Mouse (Mus musculus): ENCODE measurements around the gene Rangap1. TPM values are rescaled to one million over a fixed set of nuclear protein-coding genes. Genes with fewer than 3 reads are reported as not detected.
"Not testable (repeated sequence)": the region's sequence is repeated elsewhere in the genome, so short reads cannot be mapped to it uniquely, and the experiment has no call there.

The Rangap1 gene
- polyA plus RNA-seq, 1 experiment from 2014 or later, result 66.4 TPM

DNA sequence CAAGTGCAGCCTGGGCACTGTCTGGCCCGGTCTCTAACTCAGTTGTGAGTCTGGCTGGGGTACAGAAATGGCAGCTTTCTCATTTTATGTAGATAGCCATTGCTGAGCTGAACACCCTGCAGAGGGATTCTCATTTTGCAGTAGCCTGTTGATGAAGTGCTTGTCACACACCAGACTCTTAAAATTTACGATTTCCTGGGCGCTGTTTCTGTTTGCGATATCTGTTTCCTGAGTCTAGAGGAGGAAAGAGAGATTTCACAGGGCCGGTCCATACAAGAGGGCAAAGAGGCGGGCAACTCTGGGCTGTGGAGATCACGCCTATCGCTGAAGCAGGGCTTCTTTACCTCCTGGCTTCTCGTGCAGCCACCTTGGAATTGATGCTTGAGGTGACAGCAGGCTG is 20.3 kb upstream of the Rangap1 start:
- H3K4me2 ChIP-seq, result no peak overlapping the region
- 82% methylated on average over 9 of the region's 9 CpGs for WGBS
- ATAC-seq (replicated peaks; ENCODE audit: insufficient number of reproducible peaks, insufficient read depth, low FRiP score, low read depth), result no peak
- H3K27me3 ChIP-seq, result no peaks in the 10 kb centered on the region
- no peaks in the 10 kb centered on the region for H3K4me1 ChIP-seq (replicated peaks)
- peaks cover 20% of the 10 kb centered on the region for H3K36me3 ChIP-seq
- no peak overlapping the region for H3K9ac ChIP-seq
- no peaks in the 10 kb centered on the region for H3K9me3 ChIP-seq (replicated peaks)
- no peak overlapping the region for H3K4me3 ChIP-seq
- no peak overlapping the region for H3K27ac ChIP-seq

DNA sequence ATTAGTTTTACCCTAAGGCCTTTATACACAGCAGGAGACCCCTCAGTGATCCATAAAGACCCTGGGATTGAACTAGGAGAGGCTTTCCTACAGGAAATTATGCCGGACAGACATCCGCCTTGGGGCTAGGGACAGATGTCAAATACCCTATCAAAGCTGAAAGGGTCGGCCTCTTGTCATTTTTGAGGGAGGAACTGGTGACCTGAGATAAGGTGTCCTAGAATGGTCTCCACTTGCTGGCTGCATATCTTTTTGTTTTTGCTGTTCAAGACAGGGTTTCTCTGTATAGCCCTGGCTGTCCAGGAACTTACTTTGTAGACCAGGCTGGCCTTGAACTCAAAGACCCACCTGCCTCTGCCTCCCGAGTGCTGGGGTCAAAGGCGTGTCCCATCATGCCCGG is 19.2 kb upstream of the Rangap1 start:
- no peak overlapping the region for H3K4me2 ChIP-seq
- H3K27me3 ChIP-seq, result no peaks in the 10 kb centered on the region
- 82% methylated on average over 6 of the region's 6 CpGs for WGBS
- H3K9me3 ChIP-seq (replicated peaks), result no peaks in the 10 kb centered on the region
- H3K4me3 ChIP-seq, result no peak overlapping the region
- peaks cover 5% of the 10 kb centered on the region; the same call in 1 of the 2 replicates for H3K4me1 ChIP-seq (replicated peaks)
- ATAC-seq (replicated peaks; ENCODE audit: insufficient number of reproducible peaks, insufficient read depth, low FRiP score, low read depth), result no peak
- peaks cover 12% of the 10 kb centered on the region; the same call in 1 of the 2 replicates for H3K36me3 ChIP-seq
- H3K9ac ChIP-seq, result no peak overlapping the region
- no peak overlapping the region for H3K27ac ChIP-seq

DNA sequence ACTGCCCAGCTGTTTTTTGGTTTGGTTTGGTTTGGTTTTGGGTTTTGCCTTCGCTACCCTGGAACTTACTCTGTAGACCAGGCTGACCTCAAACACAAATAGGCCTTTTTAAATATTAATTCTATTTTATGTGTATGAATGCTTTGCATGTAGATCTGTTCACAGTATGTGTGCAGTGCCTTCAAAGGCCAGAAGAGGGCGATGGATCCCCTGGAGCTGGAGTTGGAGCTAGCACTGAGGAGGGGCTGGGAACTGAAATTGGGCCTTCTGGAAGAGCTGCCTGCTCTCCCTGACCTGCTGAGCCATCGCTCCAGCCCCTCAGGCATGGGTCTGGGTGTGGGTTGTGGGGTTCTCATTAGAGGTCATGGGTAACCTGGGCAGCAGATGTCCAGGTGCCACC is 16.6 kb upstream of the Rangap1 start:
- 0 out of 2 replicates have a peak, but pooled peaks cover 3% of the 10 kb centered on the region for H3K36me3 ChIP-seq
- peaks cover 8% of the 10 kb centered on the region for H3K4me1 ChIP-seq (replicated peaks)
- no peaks in the 10 kb centered on the region for H3K9me3 ChIP-seq (replicated peaks)
- H3K27ac ChIP-seq, result no peak overlapping the region
- H3K27me3 ChIP-seq, result no peaks in the 10 kb centered on the region
- ATAC-seq (replicated peaks; ENCODE audit: insufficient number of reproducible peaks, insufficient read depth, low FRiP score, low read depth), result no peak
- no peak overlapping the region for H3K4me2 ChIP-seq
- H3K4me3 ChIP-seq, result no peak overlapping the region
- H3K9ac ChIP-seq, result no peak overlapping the region
- 79% methylated on average over 3 of the region's 3 CpGs for WGBS

DNA sequence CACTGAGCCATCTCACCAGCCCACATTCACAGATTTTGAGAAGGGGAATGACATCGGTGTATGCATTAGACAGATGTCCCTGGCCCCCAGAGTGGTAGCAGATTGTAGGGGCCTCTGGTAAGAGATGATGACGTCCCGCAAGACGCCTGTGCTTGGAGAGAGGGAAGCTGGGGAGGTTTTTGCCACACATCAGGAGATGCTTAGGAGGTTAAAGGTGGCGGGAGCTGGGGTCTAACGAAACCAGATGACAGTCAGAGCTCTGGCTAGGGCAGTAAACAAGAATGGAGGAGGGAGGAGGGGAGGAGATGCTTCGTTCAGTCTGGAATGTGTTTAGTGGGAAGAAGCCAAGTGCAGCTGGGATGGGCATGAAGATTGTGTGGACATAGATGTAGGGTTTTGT is 16.1 kb upstream of the Rangap1 start:
- no peaks in the 10 kb centered on the region for H3K27me3 ChIP-seq
- H3K4me1 ChIP-seq (replicated peaks), result peaks cover 8% of the 10 kb centered on the region
- no peak overlapping the region for H3K4me3 ChIP-seq
- no peaks in the 10 kb centered on the region for H3K9me3 ChIP-seq (replicated peaks)
- 88% methylated on average over 7 of the region's 7 CpGs for WGBS
- ATAC-seq (replicated peaks; ENCODE audit: insufficient number of reproducible peaks, insufficient read depth, low FRiP score, low read depth), result no peak
- H3K27ac ChIP-seq, result no peak overlapping the region
- H3K9ac ChIP-seq, result no peak overlapping the region
- H3K4me2 ChIP-seq, result no peak overlapping the region
- H3K36me3 ChIP-seq, result 0 out of 2 replicates have a peak, but pooled peaks cover 3% of the 10 kb centered on the region

DNA sequence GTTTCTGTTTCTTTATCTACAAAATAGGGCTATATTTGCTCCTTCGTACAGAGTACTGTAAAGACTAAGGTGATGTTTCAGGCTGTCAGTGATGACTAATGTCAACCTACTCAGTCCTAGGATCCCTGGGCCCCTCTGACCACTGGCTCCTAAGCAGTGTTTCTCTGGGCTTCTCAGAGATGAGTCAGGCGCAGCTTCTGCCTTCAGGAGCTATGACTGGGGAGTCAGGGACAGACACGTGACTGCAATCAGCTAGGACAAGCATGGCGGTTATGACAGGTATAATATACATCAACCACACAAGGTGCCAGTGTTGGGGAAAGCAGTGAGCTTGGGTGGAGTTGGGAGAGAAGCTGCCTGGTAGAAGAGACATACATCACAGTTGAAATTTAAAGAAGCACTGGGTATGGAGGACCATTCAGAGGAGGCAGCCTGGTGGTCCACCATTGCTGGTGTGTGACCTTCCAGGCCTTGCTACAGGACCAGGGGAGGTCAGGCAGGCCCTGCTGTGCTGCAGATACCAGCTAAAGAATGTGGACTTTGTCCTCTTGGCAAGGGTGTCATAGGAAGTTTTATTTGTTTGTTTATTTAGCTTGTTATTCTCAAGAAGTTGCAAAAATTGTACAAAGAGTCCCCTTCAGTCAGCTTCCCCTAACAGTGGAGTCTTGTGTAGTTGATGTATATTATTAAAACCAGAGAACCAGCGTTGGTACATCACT is 15.2 kb upstream of the Rangap1 start:
- H3K27me3 ChIP-seq, result no peaks in the 10 kb centered on the region
- no peaks in the 10 kb centered on the region for H3K9me3 ChIP-seq (replicated peaks)
- H3K4me3 ChIP-seq, result no peak overlapping the region
- H3K4me2 ChIP-seq, result no peak overlapping the region
- H3K36me3 ChIP-seq, result 0 out of 2 replicates have a peak, but pooled peaks cover 5% of the 10 kb centered on the region
- no peak for ATAC-seq (replicated peaks; ENCODE audit: insufficient number of reproducible peaks, insufficient read depth, low FRiP score, low read depth)
- no peak overlapping the region for H3K27ac ChIP-seq
- peaks cover 8% of the 10 kb centered on the region for H3K4me1 ChIP-seq (replicated peaks)
- no peak overlapping the region for H3K9ac ChIP-seq
- WGBS, result 87% methylated on average over 5 of the region's 5 CpGs

DNA sequence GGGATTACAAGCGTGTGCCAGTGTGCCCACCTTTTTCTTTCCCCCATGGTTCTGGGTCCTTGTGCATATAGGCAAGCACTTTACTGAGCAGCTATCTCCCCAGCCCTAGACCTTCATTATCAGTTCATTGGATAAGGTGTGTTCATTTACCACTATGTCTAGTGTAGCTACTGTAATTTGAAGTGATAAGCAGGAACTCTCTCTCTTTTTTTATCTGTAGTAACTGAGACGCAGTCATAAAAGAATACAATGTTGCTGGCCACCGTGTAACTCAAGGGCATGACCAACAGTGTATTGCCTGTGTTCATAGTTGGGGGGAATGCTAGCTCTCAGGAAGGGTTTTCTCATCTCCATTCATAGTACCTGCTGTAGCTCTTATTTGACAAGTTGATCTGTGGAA is 14.2 kb upstream of the Rangap1 start:
- Histone ChIP-seq H3K9me3 (replicated peaks) (no peaks in the 10 kb centered on the region), H3K4me1 (replicated peaks) (peaks cover 8% of the 10 kb centered on the region), H3K36me3 (0 out of 2 replicates have a peak, but pooled peaks cover 9% of the 10 kb centered on the region), H3K4me2 (no peak overlapping the region), H3K4me3 (no peak overlapping the region), H3K9ac (no peak overlapping the region), H3K27ac (no peak overlapping the region), H3K27me3 (no peaks in the 10 kb centered on the region)
- ATAC-seq (replicated peaks; ENCODE audit: insufficient number of reproducible peaks, insufficient read depth, low FRiP score, low read depth), result no peak
- 68% methylated on average over 3 of the region's 3 CpGs for WGBS

DNA sequence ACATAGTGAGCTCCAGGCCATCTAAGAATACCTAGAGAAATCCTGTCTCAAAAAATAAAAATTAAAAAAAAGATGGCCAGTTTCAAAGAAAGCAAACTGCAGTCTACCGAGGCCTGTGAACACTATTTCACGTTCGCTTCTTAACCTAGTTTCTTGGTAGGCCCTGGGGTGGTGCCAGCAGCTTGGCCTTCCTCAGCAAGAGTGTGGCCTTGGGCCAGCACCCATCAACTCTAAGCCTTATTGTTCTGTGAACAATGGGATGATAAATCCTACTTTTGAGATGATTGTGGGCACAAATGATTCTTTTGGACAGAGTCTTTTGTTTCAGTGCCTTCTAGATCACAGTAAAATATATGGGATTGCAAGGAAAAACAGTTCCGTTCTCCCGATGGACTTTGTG is 13.4 kb upstream of the Rangap1 start:
- 88% methylated on average over 5 of the region's 5 CpGs for WGBS
- no peaks in the 10 kb centered on the region for H3K9me3 ChIP-seq (replicated peaks)
- H3K27me3 ChIP-seq, result no peaks in the 10 kb centered on the region
- peaks cover 8% of the 10 kb centered on the region for H3K4me1 ChIP-seq (replicated peaks)
- no peak overlapping the region for H3K4me3 ChIP-seq
- no peak overlapping the region for H3K27ac ChIP-seq
- H3K9ac ChIP-seq, result no peak overlapping the region
- ATAC-seq (replicated peaks; ENCODE audit: insufficient number of reproducible peaks, insufficient read depth, low FRiP score, low read depth), result no peak
- 0 out of 2 replicates have a peak, but pooled peaks cover 9% of the 10 kb centered on the region for H3K36me3 ChIP-seq
- H3K4me2 ChIP-seq, result no peak overlapping the region

DNA sequence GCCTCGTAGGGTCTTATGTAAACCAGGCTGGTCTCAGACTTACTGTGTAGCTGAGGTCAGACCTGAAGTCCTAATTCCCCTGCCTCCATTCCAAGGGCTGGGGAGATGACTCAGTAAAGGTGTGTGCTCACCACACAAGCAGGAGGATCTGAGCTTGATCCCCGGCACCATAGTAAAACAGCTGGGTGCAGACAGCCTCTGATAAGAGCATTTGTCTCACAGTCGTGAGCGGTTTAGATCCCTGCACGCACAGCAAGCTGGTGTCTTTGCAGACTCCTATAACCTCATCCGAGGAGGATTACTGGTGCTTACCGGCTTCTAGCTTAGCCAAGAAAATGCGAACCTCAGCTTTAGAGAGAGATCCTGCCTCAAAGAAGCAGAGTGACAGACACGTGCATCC is 8.3 kb upstream of the Rangap1 start:
- ATAC-seq (replicated peaks; ENCODE audit: insufficient number of reproducible peaks, insufficient read depth, low FRiP score, low read depth), result no peak
- Histone ChIP-seq H3K27me3 (no peaks in the 10 kb centered on the region), H3K9me3 (replicated peaks) (no peaks in the 10 kb centered on the region), H3K4me1 (replicated peaks) (peaks cover 14% of the 10 kb centered on the region), H3K4me3 (no peak overlapping the region), H3K27ac (no peak overlapping the region), H3K4me2 (no peak overlapping the region), H3K36me3 (0 out of 2 replicates have a peak, but pooled peaks cover 6% of the 10 kb centered on the region), H3K9ac (no peak overlapping the region)
- 81% methylated on average over 9 of the region's 9 CpGs for WGBS

DNA sequence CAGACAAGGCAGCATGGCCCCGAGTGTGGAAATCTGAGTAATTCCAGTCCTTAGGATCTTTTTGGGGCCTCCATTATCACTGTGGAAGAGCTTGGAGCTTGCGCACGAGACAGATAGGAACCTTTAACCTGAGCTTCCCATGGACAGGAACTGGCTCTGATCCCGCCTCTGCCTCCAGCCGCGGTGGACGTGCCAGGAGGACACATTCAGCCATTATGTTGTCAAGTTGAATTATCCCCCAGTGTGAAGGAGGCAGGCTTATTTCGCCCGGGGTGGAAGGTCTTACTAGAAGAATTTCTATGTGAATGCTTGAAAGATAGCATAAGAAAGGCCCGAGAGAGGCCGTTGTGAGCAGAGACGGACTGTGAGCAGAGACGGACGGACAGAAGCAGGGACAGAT is 4.4 kb upstream of the Rangap1 start:
- Histone ChIP-seq H3K9me3 (replicated peaks) (no peaks in the 10 kb centered on the region), H3K4me1 (replicated peaks) (peaks cover 26% of the 10 kb centered on the region), H3K9ac (no peak overlapping the region), H3K4me3 (no peak overlapping the region), H3K27ac (peak overlapping the region; percentile 64), H3K27me3 (no peaks in the 10 kb centered on the region), H3K36me3 (no peaks in the 10 kb centered on the region), H3K4me2 (peak overlapping the region; percentile 26)
- WGBS, result 24% methylated on average over 14 of the region's 14 CpGs
- ATAC-seq (replicated peaks; ENCODE audit: insufficient number of reproducible peaks, insufficient read depth, low FRiP score, low read depth), result no peak

DNA sequence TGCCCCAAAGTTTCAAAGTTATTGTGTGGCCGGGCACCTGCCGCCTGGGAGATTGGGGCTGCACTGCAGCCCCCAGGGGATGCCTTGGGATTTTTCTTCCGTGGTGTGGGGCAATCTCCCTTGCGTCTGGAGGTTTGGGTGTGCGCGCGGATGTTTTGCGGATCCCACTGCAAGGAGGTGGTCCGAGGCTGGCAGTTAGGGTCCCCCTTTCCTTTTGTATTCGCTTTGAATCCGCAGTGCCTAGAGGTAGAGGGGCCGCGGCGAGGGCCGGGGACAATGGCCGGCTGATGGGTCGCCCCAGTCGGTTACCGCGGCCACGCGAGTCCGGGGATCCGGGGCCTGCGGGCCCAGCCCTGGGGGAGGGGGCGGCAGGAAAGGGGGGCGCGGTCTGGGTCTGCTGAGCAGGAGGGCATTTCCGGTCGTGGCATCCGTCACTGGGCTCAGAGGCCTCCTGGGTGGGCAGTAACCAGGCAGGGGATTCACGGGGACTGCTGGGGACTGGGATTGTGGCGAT is 328 bp upstream of the Rangap1 start:
- under 1% methylated on average over 32 of the region's 33 CpGs for WGBS
- peak overlapping the region; percentile 98 for H3K4me3 ChIP-seq
- peak; percentile 53 for ATAC-seq (replicated peaks; ENCODE audit: insufficient number of reproducible peaks, insufficient read depth, low FRiP score, low read depth)

DNA sequence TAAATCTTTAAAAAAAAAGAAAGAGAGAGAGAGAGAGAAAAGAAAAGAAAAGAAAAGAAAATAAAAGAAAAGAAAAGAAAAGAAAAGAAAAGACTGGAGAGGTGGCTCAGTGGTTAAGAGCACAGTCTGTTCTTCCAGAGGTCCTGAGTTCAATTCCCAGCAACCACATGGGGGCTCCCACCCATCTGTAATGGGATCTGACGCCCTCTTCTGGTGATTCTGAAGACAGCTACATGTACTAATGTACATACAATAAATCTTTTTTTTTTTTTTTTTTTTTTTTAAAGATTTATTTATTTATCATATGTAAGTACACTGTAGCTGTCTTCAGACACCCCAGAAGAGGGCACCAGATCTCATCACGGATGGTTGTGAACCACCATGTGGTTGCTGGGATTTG is 3.0 kb downstream of the Rangap1 start:
- 30% methylated on average over 2 of the region's 2 CpGs for WGBS
- H3K27me3 ChIP-seq; ATAC-seq (replicated peaks; ENCODE audit: insufficient number of reproducible peaks, insufficient read depth, low FRiP score, low read depth); H3K36me3 ChIP-seq; H3K4me2 ChIP-seq; H3K9ac ChIP-seq; H3K4me3 ChIP-seq; H3K9me3 ChIP-seq (replicated peaks); H3K27ac ChIP-seq: not testable (repeated sequence)
- H3K4me1 ChIP-seq (replicated peaks), result peaks cover 11% of the 10 kb centered on the region

More for the DNA sequence above, 328 bp upstream of the Rangap1 start:
- H3K36me3 ChIP-seq, result no peaks in the 10 kb centered on the region
- H3K4me2 ChIP-seq, result peak overlapping the region; percentile 84
- H3K4me1 ChIP-seq (replicated peaks), result peaks cover 26% of the 10 kb centered on the region
- H3K9ac ChIP-seq, result peak overlapping the region; percentile 95
- H3K27ac ChIP-seq, result peak overlapping the region; percentile 93
- H3K27me3 ChIP-seq, result no peaks in the 10 kb centered on the region
- no peaks in the 10 kb centered on the region for H3K9me3 ChIP-seq (replicated peaks)

DNA sequence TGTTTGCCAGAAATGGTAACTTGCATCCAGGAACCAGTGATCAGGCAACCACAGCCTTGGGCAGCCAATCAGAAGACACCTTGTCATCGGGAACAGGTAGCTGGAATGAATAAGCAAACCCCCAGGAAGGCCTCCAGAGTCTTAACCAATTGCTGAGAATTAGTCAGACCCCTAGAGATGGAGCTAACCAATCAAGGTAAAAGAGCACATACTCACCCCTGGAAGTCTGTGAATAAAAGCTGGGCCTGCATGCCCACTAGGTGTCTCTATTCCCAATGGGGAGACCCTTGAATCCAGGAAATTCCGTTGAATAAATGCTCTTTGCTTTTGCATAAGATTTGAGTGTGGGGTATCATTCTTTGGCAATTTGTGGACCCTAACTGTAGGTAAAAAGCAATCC is 5.4 kb downstream of the Rangap1 start:
- Histone ChIP-seq H3K27me3 (no peaks in the 10 kb centered on the region), H3K9ac (no peak overlapping the region), H3K4me2 (no peak overlapping the region), H3K9me3 (replicated peaks) (no peaks in the 10 kb centered on the region), H3K4me1 (replicated peaks) (peaks cover 2% of the 10 kb centered on the region; the same call in 1 of the 2 replicates), H3K36me3 (no peaks in the 10 kb centered on the region), H3K4me3 (no peak overlapping the region), H3K27ac (no peak overlapping the region)
- WGBS, result 10% methylated on average over 2 of the region's 2 CpGs
- ATAC-seq (replicated peaks; ENCODE audit: insufficient number of reproducible peaks, insufficient read depth, low FRiP score, low read depth), result no peak
